In genomic region chr13:31803166-31804093, GRCm38 (mm10) we compare ENCODE assay signal across 13 mouse cellular contexts. TPM values are rescaled to one million over a fixed set of nuclear protein-coding genes. Genes with fewer than 3 reads are reported as not detected.
DNase-seq lines count a peak whose midpoint lies in the region; ATAC-seq lines count a peak whose summit lies in the region.
"Had no signal": no experiment of that assay in that cellular context is flagged by ENCODE, and none has a peak within 500 bp of the region (broad histone marks: within the 10 kb centered on the region; RNA-seq: fewer than 3 reads in every experiment).

No protein-coding gene starts in this region.

- peak overlapping the region; percentile 23; the same call in 1 of the 2 replicates for H3K9ac ChIP-seq in kidney, embryonic 14.5 days (ENCODE audit: low read depth, low read length)
- no peak overlapping the region for H3K9ac ChIP-seq in embryonic facial prominence, embryonic 12.5 days
- H3K9ac ChIP-seq in limb, embryonic 13.5 days: peak overlapping the region; percentile 19; the same call in 1 of the 2 replicates

- ATAC-seq in CD4-positive, CD25-positive, alpha-beta regulatory T cell, adult 4 months: no peak
- no peak for ATAC-seq in kidney, embryonic 14.5 days (ENCODE audit: low FRiP score, low TSS enrichment)
- ATAC-seq in embryonic facial prominence, embryonic 12.5 days (ENCODE audit: insufficient number of reproducible peaks, insufficient read depth, low FRiP score, low TSS enrichment): no peak
- ATAC-seq in limb, embryonic 13.5 days (ENCODE audit: low FRiP score, low read depth): no peak
- ATAC-seq: Patski had no signal

- no peaks in the 10 kb centered on the region for H3K9me3 ChIP-seq in kidney, embryonic 14.5 days (ENCODE audit: control insufficient read depth, low read length)
- no peaks in the 10 kb centered on the region for H3K9me3 ChIP-seq in embryonic facial prominence, embryonic 12.5 days
- no peaks in the 10 kb centered on the region for H3K9me3 ChIP-seq in limb, embryonic 13.5 days

- DNase-seq in CD4-positive, CD25-positive, alpha-beta regulatory T cell, adult 2 months (ENCODE audit: low read depth, low spot score): peak; percentile 3
- DNase-seq in kidney, adult 18-20 months: no peak
- DNase-seq in natural killer cell, adult 2 months (ENCODE audit: low spot score in 2 of 2): no peak
- no peak for DNase-seq in lung, postnatal 14 days
- DNase-seq: cerebellum, postnatal 36 days; gastrocnemius, postnatal 10 days; layer of hippocampus, adult 9-11 months; lung, adult 2 months had no signal

- peak overlapping the region; percentile 16; the same call in 1 of the 2 replicates for H3K4me3 ChIP-seq in kidney, embryonic 14.5 days (ENCODE audit: low read length)
- H3K4me3 ChIP-seq in embryonic facial prominence, embryonic 12.5 days: 0 out of 2 replicates have a peak overlapping the region, but pooled peaks have one; percentile 9
- H3K4me3 ChIP-seq in limb, embryonic 13.5 days: peak overlapping the region; percentile 24; the same call in 1 of the 2 replicates

- H3K4me2 ChIP-seq in kidney, embryonic 14.5 days (replicated peaks; ENCODE audit: low read depth, low read length): peak overlapping the region; percentile 30
- peak overlapping the region; percentile 87 for H3K4me2 ChIP-seq in embryonic facial prominence, embryonic 12.5 days (replicated peaks)
- peak overlapping the region; percentile 82 for H3K4me2 ChIP-seq in limb, embryonic 13.5 days (replicated peaks)

- no peak overlapping the region for H3K27ac ChIP-seq in kidney, embryonic 14.5 days (ENCODE audit: low read depth, low read length)
- H3K27ac ChIP-seq in embryonic facial prominence, embryonic 12.5 days: no peak overlapping the region
- H3K27ac ChIP-seq in limb, embryonic 13.5 days: no peak overlapping the region

- H3K36me3 ChIP-seq in kidney, embryonic 14.5 days (ENCODE audit: control insufficient read depth, insufficient read depth, low read length): peaks cover 6% of the 10 kb centered on the region; the same call in 1 of the 2 replicates
- H3K36me3 ChIP-seq in embryonic facial prominence, embryonic 12.5 days: no peaks in the 10 kb centered on the region
- H3K36me3 ChIP-seq in limb, embryonic 13.5 days: peaks cover 4% of the 10 kb centered on the region; the same call in 1 of the 2 replicates

- 5% methylated on average over 31 of the region's 31 CpGs for WGBS in kidney, embryonic 14.5 days
- under 1% methylated on average over 31 of the region's 31 CpGs for WGBS in embryonic facial prominence, embryonic 12.5 days
- WGBS in limb, embryonic 13.5 days: 2% methylated on average over 30 of the region's 31 CpGs

- H3K4me1 ChIP-seq in kidney, embryonic 14.5 days (ENCODE audit: control insufficient read depth, insufficient read depth, low read length): peaks cover 34% of the 10 kb centered on the region
- peaks cover 18% of the 10 kb centered on the region for H3K4me1 ChIP-seq in embryonic facial prominence, embryonic 12.5 days
- peaks cover 57% of the 10 kb centered on the region for H3K4me1 ChIP-seq in limb, embryonic 13.5 days

- H3K27me3 ChIP-seq in kidney, embryonic 14.5 days (ENCODE audit: control insufficient read depth, insufficient read depth, low read length): peaks cover 19% of the 10 kb centered on the region
- H3K27me3 ChIP-seq in embryonic facial prominence, embryonic 12.5 days: peaks cover 78% of the 10 kb centered on the region
- peaks cover 96% of the 10 kb centered on the region for H3K27me3 ChIP-seq in limb, embryonic 13.5 days
- H3K27me3 ChIP-seq: Patski had no signal

RNA-seq across cellular contexts. Expression of gene Foxc1, which starts 3.0 kb away (rescaled TPM):
- polyA plus RNA-seq in CD4-positive, CD25-positive, alpha-beta regulatory T cell, adult 4 months (2017; shearing (Covaris generic)): not detected
- 9.9 and 12.3 TPM in 2 replicates for polyA plus RNA-seq in kidney, embryonic 14.5 days (2014; fragmentation: Nextera tagmentation; extraction: Ambion mirVana)
- polyA plus RNA-seq in embryonic facial prominence, embryonic 12.5 days (2016; fragmentation: Nextera tagmentation; extraction: Ambion mirVana): 10.4 and 11.6 TPM in 2 replicates
- 5.1 and 6.8 TPM in 2 replicates for polyA plus RNA-seq in limb, embryonic 13.5 days (2015; fragmentation: Nextera tagmentation; extraction: Ambion mirVana)

Comparison
In these comparisons a context has a peak if more than half of its experiments do, and no peak if none do; other contexts are left out.
1. H3K4me2 ChIP-seq: peak in every context shown above with its lines; median percentile 87 in embryonic facial prominence, embryonic 12.5 days; 82 in limb, embryonic 13.5 days; 30 in kidney, embryonic 14.5 days.